Comparison of ENCODE assay signal across 28 mouse cellular contexts in genomic region chr10:95471889-95472547, GRCm38 (mm10). TPM values are rescaled to one million over a fixed set of nuclear protein-coding genes. Genes with fewer than 3 reads are reported as not detected.
DNase-seq lines count a peak whose midpoint lies in the region; TF ChIP-seq lines count a peak whose summit lies in the region.
"Had no signal": no experiment of that assay in that cellular context is flagged by ENCODE, and none has a peak within 500 bp of the region (broad histone marks: within the 10 kb centered on the region; RNA-seq: fewer than 3 reads in every experiment).

No protein-coding gene starts in this region.

- 88% methylated on average over 11 of the region's 11 CpGs for WGBS in heart, adult 2 months

- H3K79me2 ChIP-seq in heart, adult 2 months (replicated peaks; ENCODE audit: control insufficient read depth, insufficient read depth, low read length) = no peaks in the 10 kb centered on the region
- H3K79me2 ChIP-seq in CH12.LX (replicated peaks; ENCODE audit: control insufficient read depth, extremely low read depth, insufficient read depth, poor library complexity, severe bottlenecking) (no peaks in the 10 kb centered on the region; the same call in 1 of the 2 replicates), myocyte (ENCODE audit: control insufficient read depth, insufficient read depth) (no peaks in the 10 kb centered on the region)

- intact Hi-C loops in heart, adult 2 months (cut with DNase I) = no loop called here
- intact Hi-C loops in left cerebral cortex, postnatal 25 days (cut with DNase I) = loop anchor here (2.0 to 10.0 kb wide), 3 partner anchors 55 to 783 kb away; partner anchors contain the start of genes Cep83 and Socs2
- intact Hi-C loops in left cerebral cortex, postnatal 4 days (cut with DNase I) = loop anchor here (10.0 kb wide), 2 partner anchors 237 to 387 kb away; no protein-coding TSS in a partner anchor

- no peak for TF ChIP-seq CTCF in heart, adult 2 months (IDR thresholded peaks at IDR 0.05)
- TF ChIP-seq CTCF in CH12.LX (conservative IDR thresholded peaks at IDR 0.05 in 1 of 2, IDR thresholded peaks at IDR 0.05 in 1 of 2; ENCODE audit: low read depth in 2 of 2, low read length in 2 of 2) = no peak

- H3K4me1 ChIP-seq in heart, adult 2 months (ENCODE audit: control insufficient read depth, insufficient read depth, low read length) = no peaks in the 10 kb centered on the region
- H3K4me1 ChIP-seq in CH12.LX (ENCODE audit: control insufficient read depth in 1 of 2, insufficient read depth in 2 of 2) = peaks cover 10 to 47% of the 10 kb centered on the region in 2 experiments
- H3K4me1 ChIP-seq: embryonic facial prominence, embryonic 12.5 days; neural tube, embryonic 15.5 days had no signal

- in situ Hi-C loops in CH12.LX (cut with MboI; ENCODE audit: low pct_ligation_motif_present, low pct_unique_long_range_greater_than_20kb, low sequenced_read_pairs) = no loop called here

- H3K27me3 ChIP-seq in heart, adult 2 months (ENCODE audit: control insufficient read depth, insufficient read depth, low read length) = no peaks in the 10 kb centered on the region
- H3K27me3 ChIP-seq in CH12.LX (replicated peaks) (no peaks in the 10 kb centered on the region), myocyte (ENCODE audit: control insufficient read depth, insufficient read depth, insufficient read length) (no peaks in the 10 kb centered on the region)
- H3K27me3 ChIP-seq: embryonic facial prominence, embryonic 12.5 days; heart, embryonic 12.5 days; neural tube, embryonic 15.5 days had no signal

- no peak for TF ChIP-seq RAD21 in CH12.LX (IDR thresholded peaks at IDR 0.05; ENCODE audit: low read depth, low read length)

- no peak for TF ChIP-seq POLR2A in heart, adult 2 months (IDR thresholded peaks at IDR 0.05; ENCODE audit: insufficient read depth, low read depth, low read length)
- no peak for TF ChIP-seq POLR2A in CH12.LX (IDR thresholded peaks at IDR 0.05; ENCODE audit: low read depth, low read length)
- no peak for TF ChIP-seq POLR2A in myocyte (IDR thresholded peaks at IDR 0.05; ENCODE audit: insufficient read length, low read depth)

- H3ac ChIP-seq in myocyte (ENCODE audit: control insufficient read depth, insufficient read length) = no peak overlapping the region

- dilution Hi-C loops in CH12.LX (cut with MboI; ENCODE audit: extremely low pct_ligation_motif_present, extremely low pct_unique_long_range_greater_than_20kb, low sequenced_read_pairs) = no loop called here

- no peak overlapping the region for H3K9ac ChIP-seq in heart, adult 2 months (ENCODE audit: low read depth, low read length)
- no peak overlapping the region for H3K9ac ChIP-seq in CH12.LX (ENCODE audit: insufficient read depth, low read depth)
- H3K9ac ChIP-seq: heart, embryonic 12.5 days; hindbrain, embryonic 14.5 days; liver, embryonic 14.5 days; neural tube, embryonic 15.5 days had no signal

- no peaks in the 10 kb centered on the region for H3K36me3 ChIP-seq in heart, adult 2 months (ENCODE audit: control insufficient read depth, insufficient read depth, low read length)
- H3K36me3 ChIP-seq in CH12.LX (replicated peaks in 1 of 2; ENCODE audit: control insufficient read depth in 1 of 2, insufficient read depth in 1 of 2, low read length in 1 of 2) (no peaks in the 10 kb centered on the region), myocyte (ENCODE audit: control insufficient read depth, insufficient read depth) (no peaks in the 10 kb centered on the region)
- H3K36me3 ChIP-seq: embryonic facial prominence, embryonic 12.5 days; G1E; heart, embryonic 12.5 days; neural tube, embryonic 15.5 days had no signal

- no peak overlapping the region for H3K27ac ChIP-seq in heart, adult 2 months
- no peak overlapping the region for H3K27ac ChIP-seq in CH12.LX (ENCODE audit: insufficient read depth, low read depth)
- H3K27ac ChIP-seq: embryonic facial prominence, embryonic 12.5 days; hindbrain, embryonic 14.5 days; liver, embryonic 14.5 days; macrophage; neural tube, embryonic 15.5 days had no signal

- no peak for TF ChIP-seq EP300 in heart, adult 2 months (IDR thresholded peaks at IDR 0.05; ENCODE audit: insufficient read depth, low read depth, low read length)
- peak; percentile 84 for TF ChIP-seq EP300 in CH12.LX (IDR thresholded peaks at IDR 0.05; ENCODE audit: low read length)

- H3K4me2 ChIP-seq in CH12.LX (ENCODE audit: insufficient read depth, low read depth, poor library complexity, severe bottlenecking) (no peak overlapping the region), myocyte (ENCODE audit: low read depth) (peak overlapping the region; percentile 39)
- H3K4me2 ChIP-seq: embryonic facial prominence, embryonic 12.5 days; heart, embryonic 12.5 days; hindbrain, embryonic 14.5 days; neural tube, embryonic 15.5 days had no signal

- no peak overlapping the region for H3K4me3 ChIP-seq in heart, adult 2 months
- H3K4me3 ChIP-seq in CH12.LX (replicated peaks in 1 of 3; ENCODE audit: low read depth in 2 of 3, low read length in 2 of 3, poor library complexity in 1 of 3) (peak overlapping the region in 1 of 3 experiments; percentile 37), myocyte (no peak overlapping the region)
- H3K4me3 ChIP-seq: embryonic facial prominence, embryonic 12.5 days; heart, embryonic 12.5 days; neural tube, embryonic 15.5 days had no signal

- no peaks in the 10 kb centered on the region for H3K9me3 ChIP-seq in CH12.LX (replicated peaks; ENCODE audit: low read length)
- H3K9me3 ChIP-seq: embryonic facial prominence, embryonic 12.5 days; G1E; heart, embryonic 12.5 days; neural tube, embryonic 15.5 days had no signal

- DNase-seq in heart, adult 11 months = peak; percentile 30
- DNase-seq in heart, adult 2 months = no peak
- DNase-seq in left cerebral cortex, postnatal 25 days (ENCODE audit: low spot score in 2 of 2) = peak; percentile 19 to 80
- no peak for DNase-seq in left cerebral cortex, postnatal 4 days
- peak; percentile 74 for DNase-seq in CH12.LX (ENCODE audit: extremely low read depth)
- no peak for DNase-seq in yolk sac, embryonic 10.5 days (ENCODE audit: low spot score)
- DNase-seq: adrenal gland, adult 8-10 months; B cell, adult 2 months; cerebellum, adult 8-10 months; cerebellum, postnatal 25 days; gastrocnemius, postnatal 25 days; heart, adult 18-20 months; heart, postnatal 4 days; kidney, adult 9 months; kidney, postnatal 10 days; liver; lung, adult 2 months; lung, postnatal 10 days; midbrain, embryonic 14.5 days; retina, postnatal 1 day had no signal

TF ChIP-seq in CH12.LX, 34 proteins besides CTCF, POLR2A, EP300 and RAD21 (continues in another document):
- TF ChIP-seq ZNF384 (IDR thresholded peaks at IDR 0.05; ENCODE audit: low read depth, low read length) (peak; percentile 71), MEF2A (IDR thresholded peaks at IDR 0.05; ENCODE audit: borderline replicate concordance, low read depth, low read length) (peak; percentile 87), PAX5 (IDR thresholded peaks at IDR 0.05; ENCODE audit: low read length) (no peak), NRF1 (IDR thresholded peaks at IDR 0.05; ENCODE audit: low read depth, low read length) (no peak), JUN (IDR thresholded peaks at IDR 0.05; ENCODE audit: insufficient read depth, low read depth, low read length) (peak; percentile 67), TCF12 (IDR thresholded peaks at IDR 0.05; ENCODE audit: low read depth, low read length) (peak; percentile 79), CHD1 (IDR thresholded peaks at IDR 0.05; ENCODE audit: low read depth, low read length) (no peak), ETS1 (conservative IDR thresholded peaks at IDR 0.05; ENCODE audit: low read depth, low read length) (peak; percentile 82), ZMIZ1 (IDR thresholded peaks at IDR 0.05; ENCODE audit: low read depth, low read length) (no peak), ZKSCAN1 (IDR thresholded peaks at IDR 0.05; ENCODE audit: borderline replicate concordance, low read depth, low read length) (no peak)

TF ChIP-seq in myocyte, 11 proteins besides CTCF, POLR2A, EP300 and RAD21 (continues in another document):
- TF ChIP-seq E2F4 (IDR thresholded peaks at IDR 0.05; ENCODE audit: insufficient read depth) (no peak), POLR2AphosphoS2 (IDR thresholded peaks at IDR 0.05; ENCODE audit: insufficient read length, low read depth) (no peak), MAX (IDR thresholded peaks at IDR 0.05; ENCODE audit: low read depth) (no peak), MYOD1 (IDR thresholded peaks at IDR 0.05; ENCODE audit: control insufficient read depth in 1 of 3, insufficient read length in 2 of 3, low read depth in 2 of 3) (peak; percentile 43 to 89 (median 86)), REST (IDR thresholded peaks at IDR 0.05; ENCODE audit: insufficient read depth, insufficient read length) (no peak), USF1 (IDR thresholded peaks at IDR 0.05; ENCODE audit: low read depth) (peak; percentile 60), SRF (IDR thresholded peaks at IDR 0.05; ENCODE audit: control insufficient read depth, insufficient read length, low read depth) (no peak), MYOG (IDR thresholded peaks at IDR 0.05; ENCODE audit: control insufficient read depth in 1 of 3, insufficient read depth in 1 of 3, insufficient read length in 2 of 3, low read depth in 2 of 3) (peak in 2 of 3 experiments; percentile 40 to 83), TCF3 (IDR thresholded peaks at IDR 0.05; ENCODE audit: insufficient read length, low read depth) (no peak)

RNA-seq across cellular contexts. Expression of gene Mrpl42, which starts 29.7 kb away (rescaled TPM):
- total RNA-seq in heart, adult 2 months (2021) = 100 to 1,000 TPM; 426 to 448 TPM
- 684 and 1,165 TPM in 2 replicates for polyA plus RNA-seq in heart, adult 2 months (2012; rRNA removed)
- 10 to 100 TPM; 67.1 to 72.1 TPM for total RNA-seq in left cerebral cortex, postnatal 25 days (2021)
- total RNA-seq in left cerebral cortex, postnatal 4 days (2021) = 10 to 100 TPM; 78.5 to 85.8 TPM
- 161 and 198 TPM in 2 replicates for total RNA-seq in CH12.LX (2012; rRNA removed)
- total RNA-seq in CH12.LX (2014; rRNA removed) = 381 and 389 TPM in 2 replicates
- polyA plus RNA-seq in CH12.LX (2012; ENCODE audit: insufficient read length, low read depth) = 197 and 223 TPM in 2 replicates
- polyA plus RNA-seq in myocyte (2012; fragmentation: generic; extraction: Trizol) = 177 TPM

RNA-seq across cellular contexts. Expression of gene Ube2n, which starts 42.9 kb away (rescaled TPM):
- 10 to 100 TPM; 89.5 to 89.7 TPM for total RNA-seq in heart, adult 2 months (2021)
- polyA plus RNA-seq in heart, adult 2 months (2012; rRNA removed) = 48.8 and 98.2 TPM in 2 replicates
- total RNA-seq in left cerebral cortex, postnatal 25 days (2021) = 100 to 1,000 TPM; 184 to 202 TPM
- total RNA-seq in left cerebral cortex, postnatal 4 days (2021) = 100 to 1,000 TPM; 213 to 231 TPM
- 71.9 and 117 TPM in 2 replicates for total RNA-seq in CH12.LX (2012; rRNA removed)
- 217 and 237 TPM in 2 replicates for total RNA-seq in CH12.LX (2014; rRNA removed)
- 243 and 265 TPM in 2 replicates for polyA plus RNA-seq in CH12.LX (2012; ENCODE audit: insufficient read length, low read depth)
- polyA plus RNA-seq in myocyte (2012; fragmentation: generic; extraction: Trizol) = 157 TPM

RNA-seq across cellular contexts. Expression of gene Socs2, which starts 55.0 kb away (rescaled TPM):
- 10 to 100 TPM; 49.9 to 62.4 TPM for total RNA-seq in heart, adult 2 months (2021)
- polyA plus RNA-seq in heart, adult 2 months (2012; rRNA removed) = 30.5 and 37.7 TPM in 2 replicates
- 10 to 100 TPM; 24.3 to 29.9 TPM for total RNA-seq in left cerebral cortex, postnatal 25 days (2021)
- total RNA-seq in left cerebral cortex, postnatal 4 days (2021) = 10 to 100 TPM; 78.0 to 81.5 TPM
- total RNA-seq in CH12.LX (2012; rRNA removed) (7.8 and 8.1 TPM in 2 replicates), CH12.LX (2014; rRNA removed) (13.8 and 15.7 TPM in 2 replicates)
- polyA plus RNA-seq in CH12.LX (2012; ENCODE audit: insufficient read length, low read depth) (12.0 and 16.3 TPM in 2 replicates), myocyte (2012; fragmentation: generic; extraction: Trizol) (27.5 TPM)

Comparison
In these comparisons a context has a peak if more than half of its experiments do, and no peak if none do; other contexts are left out.
1. DNase-seq: peak in heart, adult 11 months (single experiment), left cerebral cortex, postnatal 25 days (2 of 2) and CH12.LX (single experiment); none in heart, adult 2 months (0 of 2), left cerebral cortex, postnatal 4 days (single experiment) and yolk sac, embryonic 10.5 days (single experiment).